Mouse (Mus musculus): Measurements from ENCODE around the gene Slc22a1. TPM values are rescaled to one million over a fixed set of nuclear protein-coding genes. Genes with fewer than 3 reads are reported as not detected.

Gene Slc22a1
- total and polyA plus RNA-seq, 3 experiments = 0.64 to 1.1 (median 0.76) TPM

- Histone ChIP-seq H3K27ac (ENCODE audit: insufficient read depth, low read depth) (no peak overlapping the region), H3K79me2 (replicated peaks; ENCODE audit: control insufficient read depth, extremely low read depth, insufficient read depth, poor library complexity, severe bottlenecking) (no peaks in the 10 kb centered on the region), H3K9me3 (replicated peaks; ENCODE audit: low read length) (no peaks in the 10 kb centered on the region), H3K4me2 (ENCODE audit: insufficient read depth, low read depth, poor library complexity, severe bottlenecking) (no peak overlapping the region), H3K27me3 (replicated peaks) (no peaks in the 10 kb centered on the region), H3K36me3 (replicated peaks in 1 of 2; ENCODE audit: control insufficient read depth in 1 of 2, insufficient read depth in 1 of 2, low read length in 1 of 2) (peaks cover 60 to 96% of the 10 kb centered on the region in 2 experiments), H3K4me3 (replicated peaks in 1 of 3; ENCODE audit: low read depth in 2 of 3, low read length in 2 of 3, poor library complexity in 1 of 3) (no peak overlapping the region), H3K9ac (ENCODE audit: insufficient read depth, low read depth) (no peak overlapping the region), H3K4me1 (ENCODE audit: control insufficient read depth in 1 of 2, insufficient read depth in 2 of 2) (no peaks in the 10 kb centered on the region)
- dilution Hi-C loops (cut with MboI; ENCODE audit: extremely low pct_ligation_motif_present, extremely low pct_unique_long_range_greater_than_20kb, low sequenced_read_pairs) = no loop called here
- in situ Hi-C loops (cut with MboI; ENCODE audit: low pct_ligation_motif_present, low pct_unique_long_range_greater_than_20kb, low sequenced_read_pairs) = no loop called here
- DNase-seq (ENCODE audit: extremely low read depth) = no peak
- TF ChIP-seq HCFC1 (IDR thresholded peaks at IDR 0.05; ENCODE audit: low read depth, low read length) (no peak), MYC (IDR thresholded peaks at IDR 0.05; ENCODE audit: low read depth, low read length) (no peak), ELF1 (IDR thresholded peaks at IDR 0.05; ENCODE audit: low read depth, low read length) (no peak), UBTF (IDR thresholded peaks at IDR 0.05; ENCODE audit: low read depth, low read length) (no peak), ETS1 (conservative IDR thresholded peaks at IDR 0.05; ENCODE audit: low read depth, low read length) (no peak), POLR2AphosphoS2 (IDR thresholded peaks at IDR 0.05; ENCODE audit: low read depth, low read length) (no peak), GABPA (IDR thresholded peaks at IDR 0.05; ENCODE audit: insufficient replicate concordance, low read depth, low read length) (no peak), MEF2A (IDR thresholded peaks at IDR 0.05; ENCODE audit: borderline replicate concordance, low read depth, low read length) (no peak), MAZ (IDR thresholded peaks at IDR 0.05; ENCODE audit: low read depth, low read length) (no peak), E2F4 (IDR thresholded peaks at IDR 0.05; ENCODE audit: insufficient replicate concordance, low read depth, low read length) (no peak), ZNF384 (IDR thresholded peaks at IDR 0.05; ENCODE audit: low read depth, low read length) (no peak), ZMIZ1 (IDR thresholded peaks at IDR 0.05; ENCODE audit: low read depth, low read length) (no peak), USF1 (IDR thresholded peaks at IDR 0.05; ENCODE audit: low read depth, low read length) (no peak)
Measured at GRCm38 (mm10) chr17:12717445-12717844, 41.8 kb upstream of the Slc22a1 start.

- dilution Hi-C loops (cut with MboI; ENCODE audit: extremely low pct_ligation_motif_present, extremely low pct_unique_long_range_greater_than_20kb, low sequenced_read_pairs) (no loop called here), in situ Hi-C loops (cut with MboI; ENCODE audit: low pct_ligation_motif_present, low pct_unique_long_range_greater_than_20kb, low sequenced_read_pairs) (no loop called here)
- H3K4me1 ChIP-seq (ENCODE audit: control insufficient read depth in 1 of 2, insufficient read depth in 2 of 2) = no peaks in the 10 kb centered on the region
- H3K79me2 ChIP-seq (replicated peaks; ENCODE audit: control insufficient read depth, extremely low read depth, insufficient read depth, poor library complexity, severe bottlenecking) = no peaks in the 10 kb centered on the region
- no peaks in the 10 kb centered on the region for H3K27me3 ChIP-seq (replicated peaks)
- no peak overlapping the region for H3K4me2 ChIP-seq (ENCODE audit: insufficient read depth, low read depth, poor library complexity, severe bottlenecking)
- H3K36me3 ChIP-seq (replicated peaks in 1 of 2; ENCODE audit: control insufficient read depth in 1 of 2, insufficient read depth in 1 of 2, low read length in 1 of 2) = peaks cover 70 to 98% of the 10 kb centered on the region in 2 experiments
- no peak overlapping the region for H3K27ac ChIP-seq (ENCODE audit: insufficient read depth, low read depth)
- DNase-seq (ENCODE audit: extremely low read depth) = no peak
- no peak for TF ChIP-seq NELFE (IDR thresholded peaks at IDR 0.05; ENCODE audit: low read depth, low read length)
- TF ChIP-seq ZMIZ1 (IDR thresholded peaks at IDR 0.05; ENCODE audit: low read depth, low read length) = no peak
- no peak for TF ChIP-seq CHD2 (IDR thresholded peaks at IDR 0.05; ENCODE audit: low read length)
- no peak overlapping the region for H3K9ac ChIP-seq (ENCODE audit: insufficient read depth, low read depth)
- H3K4me3 ChIP-seq (replicated peaks in 1 of 3; ENCODE audit: low read depth in 2 of 3, low read length in 2 of 3, poor library complexity in 1 of 3) = no peak overlapping the region
- no peaks in the 10 kb centered on the region for H3K9me3 ChIP-seq (replicated peaks; ENCODE audit: low read length)
Measured at GRCm38 (mm10) chr17:12715032-12715431, 39.4 kb upstream of the Slc22a1 start.

Measured in CH12.LX (cell line).